Mouse (Mus musculus) neural tube, embryonic 11.5 days (tissue): ENCODE results near the gene Cdca3. TPM values are rescaled to one million over a fixed set of nuclear protein-coding genes. Genes with fewer than 3 reads are reported as not detected.
A peak's percentile ranks its signal among the peaks of the same experiment; 100 is the strongest.

Experiments
- ATAC-seq: fragments of 200-750 bp; cut with Nextera tagmentation; 2 replicates; pipeline ENCODE4 v1.8.0; 2017; ENCODE audit warnings: moderate number of reproducible peaks, mild to moderate bottlenecking, moderate TSS enrichment, moderate library complexity; ENCODE audit not compliant: insufficient read depth, low FRiP score, low TSS enrichment
- DNase-seq: peaks from one replicate; pipeline ENCODE4 v3.0.0-alpha.2; 2015; ENCODE audit warnings: low spot score
- H3K27ac ChIP-seq: fragments of 300-500 bp; sonication (generic); 2 replicates; pipeline ENCODE4 v1.5.1; 2014; ENCODE audit warnings: low read depth, mild to moderate bottlenecking, low read length
- H3K27me3 ChIP-seq: fragments of 300-500 bp; sonication (generic); 2 replicates; pipeline ENCODE4 v1.6.1; 2014; ENCODE audit warnings: mild to moderate bottlenecking, low read length, mixed read lengths; ENCODE audit not compliant: control insufficient read depth, insufficient read depth
- H3K36me3 ChIP-seq: fragments of 300-500 bp; sonication (generic); 2 replicates; pipeline ENCODE4 v1.6.1; 2014; ENCODE audit warnings: mild to moderate bottlenecking, low read length, moderate library complexity, mixed read lengths; ENCODE audit not compliant: control insufficient read depth, insufficient read depth
- H3K4me1 ChIP-seq: fragments of 300-500 bp; sonication (generic); 2 replicates; pipeline ENCODE4 v1.6.1; 2014; ENCODE audit warnings: low read length, mixed read lengths; ENCODE audit not compliant: control insufficient read depth, insufficient read depth
- H3K4me2 ChIP-seq: fragments of 300-500 bp; sonication (generic); 2 replicates; pipeline ENCODE4 v1.6.1; 2014; ENCODE audit warnings: low read depth, mild to moderate bottlenecking, moderate library complexity
- H3K4me3 ChIP-seq: fragments of 300-500 bp; sonication (generic); 2 replicates; pipeline ENCODE4 v1.5.1; 2014; ENCODE audit warnings: low read depth, low read length
- H3K9ac ChIP-seq: fragments of 300-500 bp; sonication (generic); 2 replicates; pipeline ENCODE4 v1.6.1; 2014; ENCODE audit warnings: mild to moderate bottlenecking, low read length
- H3K9me3 ChIP-seq: fragments of 300-500 bp; sonication (generic); 2 replicates; pipeline ENCODE4 v1.6.1; 2016; ENCODE audit warnings: low read length; ENCODE audit not compliant: control insufficient read depth
- WGBS: fragments of 180-500 bp; shearing (Covaris S2); extraction: QIAGEN DNeasy Blood & Tissue Kit; methylation state at CpG from one replicate; pipeline ENCODE4 v1.1.7; 2014; 5-methylcytosine and 5-hydroxymethylcytosine counted together
- polyA plus RNA-seq: library from polyadenylated mRNA; unstranded; fragments of >200 nt; fragmentation: Nextera tagmentation; extraction: Ambion mirVana; gene quantifications from 2 replicates; pipeline ENCODE4 v1.2.1, GENCODE M21; 2014

The Cdca3 gene
- polyA plus RNA-seq, 1 experiment from 2014 or later: 195 TPM

DNA sequence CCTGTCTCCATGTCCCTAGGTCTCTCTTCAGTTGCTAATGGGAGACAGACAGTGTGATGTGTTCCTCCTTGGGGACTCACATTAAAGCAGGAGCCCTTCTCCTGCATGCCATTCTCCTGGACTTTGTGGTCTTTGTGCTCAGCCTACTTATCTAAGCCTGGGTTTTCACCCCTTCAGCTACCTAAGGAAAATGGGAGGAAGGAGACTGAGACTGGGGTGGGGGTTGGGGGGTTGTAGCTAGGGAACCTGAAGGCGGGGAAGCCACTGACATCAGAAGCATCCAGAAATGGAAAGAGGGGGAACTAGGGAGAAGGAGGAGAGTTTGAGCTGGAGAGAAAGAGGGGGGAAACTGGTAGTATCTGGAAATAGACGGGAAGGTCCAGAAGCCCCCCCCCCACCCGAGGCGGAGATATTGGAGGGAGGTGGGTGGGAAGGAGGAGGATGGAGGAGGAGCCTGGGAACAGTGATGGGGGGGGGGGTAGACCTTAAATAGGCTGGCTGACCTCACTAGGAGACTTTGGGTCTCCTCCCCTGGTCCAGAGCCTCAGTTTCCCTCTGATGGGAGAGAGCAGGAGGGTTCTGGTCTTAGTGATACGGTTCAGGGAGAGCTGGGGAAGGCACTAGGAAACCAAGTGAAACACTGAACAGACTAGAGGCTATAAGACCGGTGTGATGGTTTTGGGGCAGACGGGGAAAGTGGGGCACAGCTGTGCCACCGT is 33.2 kb downstream of the Cdca3 start:
- no peak for DNase-seq
- Histone ChIP-seq H3K9ac (peak overlapping the region; percentile 70), H3K27me3 (no peaks in the 10 kb centered on the region)

DNA sequence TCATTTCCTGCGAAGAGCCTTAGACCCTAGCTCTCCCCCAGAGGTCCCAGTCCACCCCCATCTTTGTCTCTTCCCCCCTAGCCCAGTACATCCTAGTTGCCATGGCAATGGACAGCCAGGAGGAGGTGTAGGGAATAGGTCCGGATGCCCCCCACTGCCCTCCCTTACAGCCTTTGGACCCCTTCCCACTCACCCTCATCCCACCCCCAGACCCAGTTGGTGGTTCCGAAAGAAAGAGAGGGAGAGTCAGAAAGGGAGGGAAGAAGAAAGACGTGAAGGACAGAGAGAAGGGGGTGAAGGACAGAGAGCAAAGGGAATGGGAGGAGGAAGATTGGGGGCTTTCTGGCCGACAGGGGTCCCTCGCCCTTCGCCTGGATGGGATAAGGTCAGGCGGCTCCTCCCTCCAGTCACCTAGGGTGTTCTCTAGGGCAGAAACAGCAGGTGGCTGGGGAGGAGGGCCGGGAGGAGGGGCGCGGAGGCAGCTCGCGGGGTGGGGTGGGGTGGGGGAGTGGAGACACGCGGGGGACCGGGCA is 33.8 kb downstream of the Cdca3 start:
- peak overlapping the region; percentile 74 for H3K4me2 ChIP-seq
- no peaks in the 10 kb centered on the region for H3K27me3 ChIP-seq
- H3K27ac ChIP-seq: peak overlapping the region; percentile 55; the same call in 1 of the 2 replicates
- H3K9ac ChIP-seq: peak overlapping the region; percentile 70
- H3K4me3 ChIP-seq: peak overlapping the region; percentile 48
- ATAC-seq (peak; percentile 20), DNase-seq (peak; percentile 43)
- 0% methylated on average over 15 of the region's 16 CpGs for WGBS
- H3K9me3 ChIP-seq: no peaks in the 10 kb centered on the region
- H3K4me1 ChIP-seq: peaks cover 20% of the 10 kb centered on the region
- no peaks in the 10 kb centered on the region for H3K36me3 ChIP-seq

More for the DNA sequence above, 33.2 kb downstream of the Cdca3 start:
- peak overlapping the region; percentile 74 for H3K4me2 ChIP-seq
- no peak for ATAC-seq
- peak overlapping the region; percentile 48 for H3K4me3 ChIP-seq
- peaks cover 23% of the 10 kb centered on the region for H3K4me1 ChIP-seq
- H3K36me3 ChIP-seq: no peaks in the 10 kb centered on the region
- 14% methylated on average over 8 of the region's 8 CpGs for WGBS
- H3K9me3 ChIP-seq: no peaks in the 10 kb centered on the region
- H3K27ac ChIP-seq: peak overlapping the region; percentile 55; the same call in 1 of the 2 replicates

DNA sequence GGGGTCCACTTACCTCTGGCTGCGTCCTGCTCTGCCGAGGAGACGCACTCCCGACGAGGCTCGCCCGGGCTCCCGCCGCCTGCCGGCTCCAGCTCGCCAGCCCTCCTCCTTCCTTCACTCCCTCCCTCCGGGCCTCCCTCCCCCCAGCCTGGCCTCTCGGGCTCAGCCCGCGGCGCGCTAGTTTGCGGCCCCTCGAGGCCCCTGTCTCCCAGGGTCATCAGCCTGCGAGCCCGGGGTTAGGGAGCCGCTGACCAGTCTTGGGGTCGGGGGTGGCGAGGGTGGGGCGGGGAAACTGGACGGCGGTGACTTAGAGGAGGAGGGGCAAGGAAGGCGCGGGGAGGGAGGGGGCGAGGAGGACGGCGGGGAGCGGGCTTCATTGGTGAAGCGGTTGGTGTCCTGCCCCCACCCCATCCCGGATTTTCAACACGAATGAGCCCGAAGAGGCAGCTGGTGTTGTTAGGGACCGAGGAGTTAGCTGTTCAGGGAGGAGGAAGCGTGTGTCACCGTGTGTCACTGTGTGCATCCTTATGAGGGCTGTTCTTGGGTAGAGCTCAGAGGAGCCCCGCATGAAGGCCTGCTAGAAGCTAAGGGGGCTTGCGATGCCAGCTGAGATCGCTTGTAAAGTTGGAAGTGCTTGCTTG is 34.4 kb downstream of the Cdca3 start, which contains the start of gene Gpr162:
TSS of gene Gpr162 (minus strand) at position 326 of the 641 bp plus-strand sequence.
- peak within 1 kb of the TSS; percentile 70 for H3K9ac ChIP-seq
- H3K27ac ChIP-seq: peak within 1 kb of the TSS; percentile 55
- H3K4me3 ChIP-seq: peak within 1 kb of the TSS; percentile 48
- peaks cover 20% of the 10 kb centered on the region for H3K4me1 ChIP-seq
- H3K27me3 ChIP-seq: no peaks in the 10 kb centered on the region
- no peaks in the 10 kb centered on the region for H3K36me3 ChIP-seq
- peak within 1 kb of the TSS; percentile 74 for H3K4me2 ChIP-seq
- DNase-seq (peak; percentile 79), ATAC-seq (peak; percentile 58)
- under 1% methylated on average over 29 of the region's 43 CpGs for WGBS
- no peaks in the 10 kb centered on the region for H3K9me3 ChIP-seq

DNA sequence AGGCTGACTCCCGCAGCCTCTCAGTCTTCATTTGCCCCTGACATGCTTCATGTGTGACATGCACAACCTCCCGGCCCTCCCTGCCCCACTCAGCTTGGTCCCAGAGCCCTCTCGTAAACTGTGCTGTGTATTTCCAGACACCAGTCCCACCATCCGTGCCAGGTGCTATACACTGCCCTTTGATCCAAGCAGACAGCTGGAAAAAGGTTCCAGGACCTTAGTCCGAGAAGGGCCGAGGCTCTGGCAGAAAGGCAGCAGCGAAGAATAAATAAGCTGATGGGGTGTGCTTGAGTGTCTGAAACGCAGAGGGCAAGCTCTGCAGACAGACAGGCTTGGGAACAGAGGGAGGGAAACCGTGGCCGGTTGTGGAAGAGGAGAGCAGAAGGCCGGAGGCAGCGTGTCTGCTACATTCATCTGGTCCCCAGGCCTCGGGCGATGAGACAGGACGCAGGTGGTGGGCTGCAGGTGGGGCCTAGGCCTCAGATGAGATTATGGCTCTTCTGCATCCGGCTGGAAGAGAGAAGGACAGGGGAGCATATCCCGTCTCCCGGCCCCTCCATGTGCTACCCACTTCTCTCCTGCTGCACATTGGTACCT is 36.5 kb downstream of the Cdca3 start:
- WGBS: 56% methylated on average over 17 of the region's 18 CpGs
- Histone ChIP-seq H3K36me3 (no peaks in the 10 kb centered on the region), H3K4me2 (no peak overlapping the region), H3K27ac (no peak overlapping the region), H3K4me3 (no peak overlapping the region), H3K27me3 (no peaks in the 10 kb centered on the region), H3K9me3 (no peaks in the 10 kb centered on the region), H3K9ac (no peak overlapping the region), H3K4me1 (peaks cover 16% of the 10 kb centered on the region)
- DNase-seq: no peak
- ATAC-seq: no peak

DNA sequence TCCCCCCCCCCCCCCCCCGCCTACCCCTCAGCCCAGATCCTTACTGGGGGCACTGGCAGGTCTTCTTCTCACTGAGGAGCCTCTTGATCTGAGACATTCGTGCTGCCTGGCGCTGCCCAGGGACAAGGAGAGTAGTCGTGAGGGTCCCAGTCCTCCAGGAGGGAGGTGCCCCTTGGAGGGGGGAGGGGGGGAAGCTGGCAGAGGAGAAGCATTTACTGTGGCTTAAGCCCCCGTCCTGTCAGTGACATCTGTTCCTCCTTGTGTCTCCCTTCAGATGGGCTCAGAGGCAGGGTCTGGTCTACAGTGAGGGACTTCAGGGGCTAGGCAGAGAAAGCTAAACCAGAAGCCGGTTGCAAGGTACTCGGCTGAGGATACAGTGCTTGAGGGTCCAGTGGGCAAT is 37.2 kb downstream of the Cdca3 start:
- Histone ChIP-seq H3K4me3 (no peak overlapping the region), H3K4me1 (peaks cover 14% of the 10 kb centered on the region), H3K9me3 (no peaks in the 10 kb centered on the region), H3K27ac (no peak overlapping the region), H3K36me3 (no peaks in the 10 kb centered on the region), H3K9ac (no peak overlapping the region), H3K4me2 (no peak overlapping the region), H3K27me3 (no peaks in the 10 kb centered on the region)
- DNase-seq (no peak), ATAC-seq (no peak)
- WGBS: 57% methylated on average over 6 of the region's 7 CpGs

DNA sequence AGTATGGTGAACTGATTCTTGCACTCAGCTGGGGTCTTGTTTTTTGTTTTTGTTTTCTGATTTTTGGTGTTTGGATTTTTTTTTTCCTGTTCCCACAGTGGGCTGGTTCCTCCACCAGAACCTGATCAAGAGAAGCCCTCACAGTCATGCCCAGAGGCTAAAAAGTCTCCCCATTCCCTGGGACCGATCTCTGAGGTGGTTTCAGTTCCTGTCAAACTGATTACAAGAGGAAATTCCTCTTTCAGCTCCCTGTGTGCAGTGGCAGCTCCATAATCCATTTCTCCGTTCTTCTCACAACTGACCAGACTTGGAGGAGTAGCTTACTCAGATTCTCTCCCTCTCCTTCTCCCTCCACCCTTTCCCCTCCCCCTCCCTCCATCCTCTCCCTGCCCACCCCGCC is 45.0 kb downstream of the Cdca3 start:
- Histone ChIP-seq H3K4me1 (no peaks in the 10 kb centered on the region), H3K9ac (no peak overlapping the region), H3K27me3 (no peaks in the 10 kb centered on the region), H3K4me3 (no peak overlapping the region), H3K4me2 (no peak overlapping the region), H3K27ac (no peak overlapping the region), H3K36me3 (no peaks in the 10 kb centered on the region), H3K9me3 (no peaks in the 10 kb centered on the region)
- no peak for DNase-seq
- WGBS: 44% methylated on average over 3 of the region's 3 CpGs
- no peak for ATAC-seq

DNA sequence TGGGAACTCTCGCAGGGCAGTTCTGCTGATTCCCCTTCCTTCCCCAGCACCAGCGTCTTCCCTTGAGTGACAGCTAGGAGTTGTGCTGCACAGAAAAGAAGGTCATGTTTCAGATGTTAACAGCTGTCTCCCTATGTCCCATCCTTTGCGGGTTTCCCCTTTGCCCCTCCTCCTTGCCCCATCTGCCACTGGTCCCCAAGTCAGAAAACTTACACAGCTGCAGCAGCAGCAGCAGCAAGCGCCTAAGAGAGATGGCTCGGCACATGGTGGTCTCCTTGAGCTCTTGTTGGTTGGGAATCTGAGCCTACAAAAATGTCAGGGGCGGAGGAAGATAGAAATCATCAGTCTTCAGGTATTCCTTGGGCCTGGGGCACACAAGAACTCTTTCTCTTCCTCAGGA is 50.0 kb downstream of the Cdca3 start:
- 62% methylated on average over 6 of the region's 6 CpGs for WGBS
- H3K4me3 ChIP-seq: no peak overlapping the region

DNA sequence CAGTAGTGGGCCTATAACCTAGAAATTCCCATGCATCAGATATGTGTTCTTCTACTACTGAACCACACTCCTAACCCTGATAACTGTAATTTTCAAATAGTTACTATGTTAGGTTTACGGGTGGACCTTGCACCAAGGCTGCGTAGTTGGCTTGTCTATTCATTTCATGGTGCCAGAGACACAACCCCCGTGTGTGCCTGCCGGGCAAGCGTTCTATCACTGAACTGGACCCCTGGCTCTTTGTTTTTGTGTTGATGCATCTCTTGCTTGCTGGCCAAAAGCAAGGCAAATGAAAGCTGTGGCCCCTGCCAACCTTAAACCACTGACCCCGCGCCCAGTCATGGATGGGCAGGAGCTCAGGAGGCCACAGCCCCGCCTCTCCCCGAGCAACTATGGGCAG is 52.5 kb downstream of the Cdca3 start:
- no peak for DNase-seq
- H3K4me2 ChIP-seq: no peak overlapping the region
- H3K36me3 ChIP-seq: no peaks in the 10 kb centered on the region
- H3K27me3 ChIP-seq: no peaks in the 10 kb centered on the region
- H3K4me3 ChIP-seq: no peak overlapping the region
- H3K9me3 ChIP-seq: no peaks in the 10 kb centered on the region
- no peak overlapping the region for H3K27ac ChIP-seq
- no peak overlapping the region for H3K9ac ChIP-seq
- H3K4me1 ChIP-seq: no peaks in the 10 kb centered on the region
- 93% methylated on average over 9 of the region's 9 CpGs for whole genome bisulfite sequencing
- ATAC-seq: no peak

More for the DNA sequence above, 50.0 kb downstream of the Cdca3 start:
- H3K36me3 ChIP-seq: no peaks in the 10 kb centered on the region
- H3K27ac ChIP-seq: no peak overlapping the region
- H3K27me3 ChIP-seq: no peaks in the 10 kb centered on the region
- H3K4me2 ChIP-seq: no peak overlapping the region
- H3K9ac ChIP-seq: no peak overlapping the region
- ATAC-seq: no peak
- H3K4me1 ChIP-seq: no peaks in the 10 kb centered on the region
- DNase-seq: no peak
- H3K9me3 ChIP-seq: no peaks in the 10 kb centered on the region
